Mouse (Mus musculus) liver, embryonic 14.5 days (tissue): ENCODE data around the gene Crip1.

Experiments
- CTCF ChIP-seq: IDR thresholded peaks from 2 replicates; pipeline ENCODE4 v1.5.1; 2016; ENCODE audit warnings: antibody characterized with exemption, low read depth, control low read depth
- EP300 ChIP-seq: IDR thresholded peaks from 2 replicates; pipeline ENCODE4 v1.6.1; 2016; ENCODE audit warnings: antibody characterized with exemption, low read depth

- TF ChIP-seq CTCF (no peak), EP300 (no peak)
Observed at GRCm38 (mm10) chr12:113154747-113155075, 8.6 kb downstream of the Crip1 start.
